Mouse (Mus musculus) kidney, adult 2 months (tissue): ENCODE data around the gene Fhod1.

Experiments
- CTCF ChIP-seq: fragments of 200-500 bp; conservative IDR thresholded peaks from 2 replicates; pipeline ENCODE4 v1.5.1; 2011; ENCODE audit warnings: low read depth, mild to moderate bottlenecking, control low read depth, low read length, moderate library complexity, mixed read lengths; ENCODE audit not compliant: insufficient read depth, insufficient read length
- POLR2A ChIP-seq: fragments of 200-500 bp; IDR thresholded peaks from one replicate; pipeline ENCODE4 v1.6.1; 2011; ENCODE audit warnings: low read depth, low read length, control low read depth

- TF ChIP-seq CTCF, result no peak
- no peak for TF ChIP-seq POLR2A
Observed at GRCm38 (mm10) chr8:105293405-105293804, 54.3 kb downstream of the Fhod1 start.
